Mouse (Mus musculus) right cerebral cortex, adult 2 months (tissue): Measurements from ENCODE around the gene Ppp5c.

ENCODE experiments used
- DNase-seq, 2 experiments: peaks; one replicate each; pipeline ENCODE4 v3.0.0; 2021 to 2022; ENCODE audit warnings: low spot score in 2 of 2

Gene Ppp5c

DNA sequence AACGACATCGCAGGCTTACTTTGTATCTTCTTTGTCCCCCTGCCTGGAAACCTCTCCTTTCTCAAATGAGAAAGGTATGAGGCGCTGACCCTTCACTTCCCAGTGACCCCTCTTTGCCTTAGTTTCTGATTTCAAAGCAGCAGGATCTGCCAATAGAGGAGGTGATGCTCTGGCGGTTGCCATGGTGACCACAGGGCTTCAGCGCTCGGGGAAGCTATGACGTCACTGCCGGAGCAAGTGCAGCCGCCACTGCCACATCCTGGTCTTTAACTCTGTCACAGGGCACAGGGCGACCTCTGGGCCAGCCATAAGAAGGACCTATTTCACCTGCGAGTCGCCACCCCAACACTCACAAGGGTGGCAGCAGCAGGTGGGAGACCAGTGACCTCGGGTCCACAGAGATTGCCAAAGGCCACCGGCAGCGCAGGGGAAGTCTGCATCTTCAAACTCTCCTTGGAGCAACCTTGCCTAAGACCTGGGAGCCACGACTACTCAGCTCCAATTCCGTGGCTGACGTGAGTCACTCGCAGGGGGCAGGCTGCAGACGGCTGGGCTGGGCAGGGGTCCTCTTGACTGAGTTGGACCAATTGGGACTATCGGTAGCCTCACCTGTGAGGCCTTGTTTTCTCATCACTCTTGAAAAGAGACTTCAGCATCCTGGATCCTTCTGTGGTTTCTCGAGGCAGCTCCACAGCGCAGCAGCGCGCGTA, 44.7 kb downstream of the Ppp5c start, which contains the start of gene Gm42372:
Gene Gm42372 (plus strand): TSS at position 228 of the 710 bp plus-strand sequence.
- DNase-seq = peak; percentile 91

DNA sequence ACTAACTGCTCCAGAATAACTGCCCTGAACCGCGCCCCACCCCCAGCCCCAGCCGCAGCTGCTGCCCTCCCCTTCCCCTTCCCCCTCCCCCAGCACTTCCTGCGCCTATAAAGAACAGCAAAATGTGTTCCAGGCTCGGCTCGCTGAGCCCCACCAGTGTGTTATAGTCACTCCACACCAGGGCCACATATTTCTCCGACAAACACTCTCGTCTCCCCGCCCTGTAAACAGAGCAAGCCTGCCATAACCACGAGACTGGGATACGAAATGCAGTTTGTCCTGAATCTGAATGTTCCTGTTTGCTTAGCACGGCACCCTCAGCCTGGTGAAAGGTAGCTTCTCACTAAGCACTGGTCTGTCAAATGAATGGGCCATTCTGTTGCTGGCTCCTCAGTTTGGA, 47.4 kb downstream of the Ppp5c start:
- DNase-seq = peak in 1 of 2 experiments; percentile 58

- DNase-seq = no peak
Observed at GRCm38 (mm10) chr7:16978593-16978992, 49.1 kb downstream of the Ppp5c start.

- DNase-seq = no peak
Observed at GRCm38 (mm10) chr7:16978173-16978572, 49.6 kb downstream of the Ppp5c start.

DNA sequence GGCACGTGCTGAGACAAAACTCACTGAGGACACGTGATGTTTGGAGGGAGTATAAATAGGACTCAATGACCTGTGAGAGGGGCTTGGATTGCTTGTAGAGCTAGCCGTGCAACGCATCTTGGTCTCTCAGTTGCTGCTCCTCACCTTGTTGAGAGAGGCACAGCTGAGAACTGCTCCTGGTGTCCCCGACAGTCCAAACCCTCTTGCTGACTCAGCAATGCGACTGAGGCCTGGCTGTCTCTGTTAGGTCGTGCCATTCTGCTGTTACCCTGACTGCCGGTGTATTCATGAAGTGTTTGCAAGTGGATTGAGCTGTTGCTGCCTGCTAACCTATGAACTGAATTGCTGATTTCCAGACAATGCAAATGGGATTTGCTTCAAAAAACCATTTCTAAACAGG, 51.4 kb downstream of the Ppp5c start:
- DNase-seq = no peak

DNA sequence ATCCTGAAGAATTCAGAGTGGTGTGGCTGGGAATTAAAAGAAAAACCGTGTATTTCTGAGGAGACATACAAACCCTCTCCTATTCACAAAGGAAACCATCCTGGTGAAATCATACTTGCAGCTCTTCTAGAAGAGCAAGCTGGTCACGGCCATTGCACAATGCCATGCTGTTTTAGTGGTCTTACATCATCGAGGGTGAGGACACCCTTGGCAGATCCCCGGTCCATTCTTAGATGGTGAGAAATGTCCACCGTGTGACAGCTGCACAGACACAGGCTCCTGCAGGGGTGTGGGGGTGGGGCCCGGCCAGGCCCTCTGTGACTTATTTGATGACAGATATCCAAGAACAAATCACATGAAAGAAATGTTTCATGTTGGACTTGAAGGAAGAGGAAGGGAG, 53.7 kb downstream of the Ppp5c start:
- no peak for DNase-seq

GRCm38 (mm10) chr7:16971160-16971559, 56.6 kb downstream of the Ppp5c start:
- no peak for DNase-seq

DNA sequence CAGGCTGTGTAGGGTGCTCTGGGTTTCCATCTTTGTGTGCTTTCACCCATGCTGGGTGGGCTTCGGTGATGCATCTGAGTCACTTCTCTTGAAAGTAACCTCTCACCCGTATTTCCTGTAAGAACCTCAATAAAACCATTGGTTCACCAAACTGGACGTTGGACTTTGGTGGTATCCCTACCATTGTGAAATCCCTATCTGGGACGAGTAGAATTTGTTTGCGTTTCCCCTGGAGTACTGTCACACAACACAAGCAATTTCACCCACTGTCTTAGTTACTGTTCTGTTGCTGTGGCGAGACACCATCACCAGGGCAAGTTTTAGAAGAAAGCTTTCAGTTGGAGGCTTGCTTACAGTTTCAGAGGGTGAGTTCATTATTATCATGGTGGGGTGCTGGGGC, 59.3 kb downstream of the Ppp5c start:
- no peak for DNase-seq

DNA sequence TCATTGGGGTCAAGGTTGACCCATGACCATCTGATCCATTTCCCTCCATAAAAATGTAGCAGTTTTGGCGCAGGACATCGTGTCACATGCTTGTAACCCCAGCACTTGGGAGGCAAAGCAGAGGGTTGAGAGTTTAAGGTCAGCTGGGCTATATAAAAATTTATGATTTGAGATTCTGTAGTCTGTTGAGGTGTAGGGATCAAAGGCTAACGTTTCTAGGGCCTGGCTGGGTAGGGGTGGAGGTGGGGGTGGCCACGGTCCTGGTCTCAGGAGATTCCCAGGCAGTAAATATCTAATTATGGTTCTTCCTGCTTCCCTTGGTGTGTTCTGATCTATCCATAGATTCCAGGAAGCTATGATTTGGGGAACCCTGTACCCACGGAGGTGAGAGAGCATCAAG, 66.0 kb downstream of the Ppp5c start:
- no peak for DNase-seq

GRCm38 (mm10) chr7:16959539-16960187, 68.1 kb downstream of the Ppp5c start, which contains the start of gene Pnmal1:
TSS of gene Pnmal1 (plus strand) at chr7:16959679.
- DNase-seq = peak; percentile 95 to 97

GRCm38 (mm10) chr7:16956410-16957265, 71.1 kb downstream of the Ppp5c start:
- DNase-seq = peak; percentile 67 to 79

- no peak for DNase-seq
Observed at GRCm38 (mm10) chr7:16955712-16956111, 72.0 kb downstream of the Ppp5c start.
